Mouse (Mus musculus) neural tube, embryonic 10.5 days (tissue): ENCODE results near the gene Ccl7.

Experiments
- DNase-seq: peaks from one replicate; pipeline ENCODE4 v3.0.0-alpha.2; 2017; ENCODE audit warnings: low spot score; ENCODE audit errors: extremely low spot score

Ccl7 gene

GRCm38 (mm10) chr11:82034446-82034845 lies 11.1 kb upstream of the Ccl7 start:
- no peak for DNase-seq

DNA sequence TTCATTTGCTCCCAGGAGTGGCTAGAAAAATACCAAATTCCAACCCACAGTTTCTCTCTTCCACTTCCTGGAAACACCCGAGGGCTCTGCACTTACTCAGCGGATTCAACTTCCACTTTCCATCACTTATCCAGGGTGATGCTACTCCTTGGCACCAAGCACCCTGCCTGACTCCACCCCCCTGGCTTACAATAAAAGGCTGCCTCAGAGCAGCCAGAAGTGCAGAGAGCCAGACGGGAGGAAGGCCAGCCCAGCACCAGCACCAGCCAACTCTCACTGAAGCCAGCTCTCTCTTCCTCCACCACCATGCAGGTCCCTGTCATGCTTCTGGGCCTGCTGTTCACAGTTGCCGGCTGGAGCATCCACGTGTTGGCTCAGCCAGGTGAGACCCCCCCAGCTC lies 10.2 kb upstream of the Ccl7 start, which contains the start of gene Ccl2:
Gene Ccl2, plus strand, starts transcription at position 216 of the 400 bp plus-strand sequence.
- no peak for DNase-seq

DNA sequence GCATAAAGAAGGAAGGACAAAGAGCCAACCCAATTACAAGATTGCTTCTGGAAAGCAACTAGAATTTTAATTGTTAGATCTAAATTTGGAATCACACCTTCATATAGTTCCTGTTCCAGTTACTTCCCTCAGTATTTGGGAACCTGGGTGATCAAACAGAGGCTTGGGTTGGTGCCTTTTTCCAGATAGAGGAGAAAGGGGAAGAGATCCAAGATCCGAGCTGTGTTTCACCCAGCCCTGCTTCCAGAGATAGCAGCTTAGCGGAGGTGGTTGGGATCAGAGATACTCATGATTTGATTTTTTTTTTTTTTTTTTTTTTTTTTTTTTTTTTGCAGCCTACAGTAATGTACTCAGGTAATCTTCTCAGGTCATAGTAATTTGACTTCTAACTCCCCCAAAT lies 9.7 kb upstream of the Ccl7 start:
- no peak for DNase-seq

GRCm38 (mm10) chr11:82038535-82038934 lies 7.0 kb upstream of the Ccl7 start, which contains the start of gene Gm17268:
TSS of gene Gm17268 (minus strand) at chr11:82038562.
- DNase-seq = no peak

DNA sequence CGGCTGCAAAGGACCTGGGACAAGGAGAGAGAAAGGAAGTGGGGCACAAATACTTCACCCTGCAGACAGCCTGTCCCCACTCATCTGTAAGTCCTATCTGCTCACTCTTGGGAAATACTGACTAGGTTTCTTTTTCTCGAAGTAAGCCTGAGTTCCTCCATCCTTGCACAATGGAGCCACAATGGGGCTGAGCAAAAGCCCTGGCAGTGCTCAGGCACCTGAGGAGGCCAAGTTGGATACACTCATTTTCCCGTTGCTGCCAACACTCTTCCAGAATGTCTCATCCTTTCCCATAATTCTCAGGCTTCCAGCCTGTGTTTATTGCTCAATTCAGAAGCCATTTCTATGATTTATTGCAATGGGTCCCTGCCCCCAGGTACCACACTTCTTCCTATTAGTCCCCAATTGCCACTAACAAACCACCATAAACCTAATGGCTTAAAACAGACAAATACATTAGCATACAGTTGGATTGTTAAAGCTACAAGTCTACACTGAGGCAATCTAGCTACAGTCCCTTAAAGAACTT lies 6.3 kb upstream of the Ccl7 start:
- DNase-seq = no peak

- no peak for DNase-seq
Observed at GRCm38 (mm10) chr11:82041671-82042080, 3.8 kb upstream of the Ccl7 start.

DNA sequence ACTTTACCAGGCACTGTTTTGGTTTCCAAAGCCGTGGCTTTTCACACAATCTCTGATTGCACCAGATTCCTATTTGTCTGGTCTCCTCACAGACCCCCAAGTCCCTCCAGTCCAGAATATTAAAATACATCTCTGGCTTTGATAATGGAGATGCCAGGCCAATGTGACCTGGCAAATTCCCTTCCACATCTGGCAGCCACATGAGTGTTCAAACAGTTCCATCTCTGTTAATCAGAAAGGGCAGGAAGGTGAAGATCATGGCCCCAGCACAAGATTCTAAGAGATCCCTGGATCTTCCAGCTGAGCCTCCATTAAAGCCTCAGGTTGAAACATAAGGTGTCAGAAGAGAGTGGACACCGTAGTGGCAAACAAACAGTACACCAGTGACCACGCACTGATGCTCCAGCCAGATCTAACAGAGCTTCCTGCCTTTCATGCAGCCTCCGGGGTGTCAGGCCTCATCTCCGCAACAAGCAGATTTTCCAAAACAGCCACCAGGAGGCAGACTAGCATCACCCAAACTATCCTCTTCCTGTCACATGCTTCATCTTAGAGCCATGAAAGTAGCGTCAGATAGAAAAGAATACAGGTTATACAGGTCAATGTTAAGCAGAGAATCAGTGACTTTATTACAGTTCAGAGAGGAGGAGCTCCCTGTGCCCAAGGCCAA lies 2.4 kb downstream of the Ccl7 start:
- peak; percentile 60 for DNase-seq

DNA sequence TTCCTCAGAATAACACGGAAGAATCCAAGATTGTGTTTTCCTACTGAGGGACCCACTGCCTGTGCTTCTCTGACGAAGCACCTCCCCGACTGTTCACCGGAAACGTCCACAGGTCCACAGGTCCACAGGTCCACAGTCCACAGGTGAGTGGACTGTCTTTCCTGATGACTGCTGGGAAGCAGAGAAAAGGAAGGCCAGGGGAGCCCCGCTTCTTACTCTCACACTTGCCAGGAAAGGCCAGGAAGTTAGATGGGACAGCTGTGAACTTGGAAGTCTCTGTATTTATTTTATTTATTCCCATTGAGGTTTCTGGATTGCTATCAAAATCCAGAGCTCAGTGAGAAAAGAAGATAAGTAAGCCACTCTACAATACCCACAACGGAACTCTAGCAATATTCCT lies 8.3 kb downstream of the Ccl7 start:
- no peak for DNase-seq

- no peak for DNase-seq
Observed at GRCm38 (mm10) chr11:82057646-82058045, 12.1 kb downstream of the Ccl7 start, which contains the start of gene Ccl11. TSS of gene Ccl11 (plus strand) at chr11:82057823.

DNA sequence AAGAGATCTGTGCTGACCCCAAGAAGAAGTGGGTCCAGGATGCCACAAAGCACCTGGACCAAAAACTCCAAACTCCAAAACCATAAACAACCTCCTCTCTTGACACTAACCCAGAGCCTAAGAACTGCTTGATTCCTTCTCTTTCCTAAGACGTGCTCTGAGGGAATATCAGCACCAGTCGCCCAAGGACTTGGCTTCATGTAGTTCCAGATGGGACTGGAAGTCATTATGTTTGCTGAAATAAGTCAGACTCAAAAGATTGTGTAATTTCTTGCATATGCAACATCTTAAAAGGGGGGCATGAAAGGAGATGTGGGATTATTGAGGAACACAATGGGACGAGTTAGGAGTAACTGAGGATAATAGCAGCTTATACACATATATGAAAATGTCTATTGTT lies 16.7 kb downstream of the Ccl7 start:
- DNase-seq = no peak

DNA sequence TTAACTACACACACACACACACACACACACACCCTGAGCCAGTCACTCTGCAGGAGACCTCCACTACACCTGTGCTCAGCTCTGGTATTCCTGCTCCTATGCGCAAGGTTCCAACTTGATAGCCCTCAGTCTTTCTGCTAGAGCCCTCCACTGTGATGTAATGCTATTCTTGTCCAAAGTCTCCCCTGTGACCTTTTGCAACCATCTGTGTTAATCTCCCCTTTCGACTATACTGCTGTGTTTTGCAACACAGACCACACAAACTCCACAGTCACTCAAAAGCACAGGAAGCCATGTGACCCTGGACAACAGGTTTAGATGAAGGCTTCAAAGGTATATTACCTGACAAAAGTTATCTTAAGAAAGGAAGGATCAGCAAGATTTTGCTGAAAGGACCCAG lies 17.9 kb downstream of the Ccl7 start:
- no peak for DNase-seq

GRCm38 (mm10) chr11:82066953-82067571 lies 21.6 kb downstream of the Ccl7 start:
- DNase-seq = no peak

GRCm38 (mm10) chr11:82071076-82071475 lies 25.6 kb downstream of the Ccl7 start:
- no peak for DNase-seq

GRCm38 (mm10) chr11:82072374-82072773 lies 26.9 kb downstream of the Ccl7 start:
- DNase-seq = no peak

DNA sequence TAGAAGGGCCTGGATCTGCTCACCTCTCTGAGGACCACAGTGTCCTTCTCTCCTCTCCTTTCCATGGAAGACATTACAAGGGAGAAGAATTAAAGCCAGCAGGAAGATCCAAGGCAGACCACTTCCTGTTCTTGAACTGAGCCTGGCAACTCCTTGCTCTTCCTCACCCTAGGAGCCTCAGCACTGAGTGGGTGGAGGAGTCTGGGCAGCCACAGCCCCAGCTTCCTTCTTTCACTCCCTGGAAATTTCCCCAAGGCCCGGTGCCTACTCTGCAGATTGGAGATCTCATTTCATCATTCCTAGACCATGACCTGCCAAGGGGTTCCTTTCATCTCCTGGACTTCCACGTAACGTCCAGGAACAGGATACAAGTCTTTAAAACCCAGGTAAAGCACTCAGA lies 27.5 kb downstream of the Ccl7 start:
- DNase-seq = no peak

DNA sequence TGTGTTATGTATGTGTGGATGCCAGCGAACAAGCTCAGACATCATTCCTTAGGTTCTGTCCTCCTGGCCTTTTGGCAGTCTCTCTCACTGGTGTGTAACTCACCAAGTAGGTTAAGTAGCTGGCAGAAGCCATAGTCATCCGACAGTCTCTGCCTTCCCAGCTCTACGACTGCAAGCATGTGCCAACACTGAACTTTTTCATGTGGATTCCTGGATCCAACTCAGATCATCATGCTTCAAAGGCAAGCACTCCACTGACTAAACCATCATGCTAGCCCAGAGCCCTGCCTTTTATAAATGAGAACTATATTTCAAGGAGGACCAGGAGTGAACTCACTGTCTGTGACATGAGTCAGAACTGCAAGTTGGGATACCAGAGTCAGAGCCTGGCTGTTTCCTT lies 28.2 kb downstream of the Ccl7 start:
- DNase-seq = no peak

- DNase-seq = no peak
Observed at GRCm38 (mm10) chr11:82077031-82077430, 31.5 kb downstream of the Ccl7 start.

DNA sequence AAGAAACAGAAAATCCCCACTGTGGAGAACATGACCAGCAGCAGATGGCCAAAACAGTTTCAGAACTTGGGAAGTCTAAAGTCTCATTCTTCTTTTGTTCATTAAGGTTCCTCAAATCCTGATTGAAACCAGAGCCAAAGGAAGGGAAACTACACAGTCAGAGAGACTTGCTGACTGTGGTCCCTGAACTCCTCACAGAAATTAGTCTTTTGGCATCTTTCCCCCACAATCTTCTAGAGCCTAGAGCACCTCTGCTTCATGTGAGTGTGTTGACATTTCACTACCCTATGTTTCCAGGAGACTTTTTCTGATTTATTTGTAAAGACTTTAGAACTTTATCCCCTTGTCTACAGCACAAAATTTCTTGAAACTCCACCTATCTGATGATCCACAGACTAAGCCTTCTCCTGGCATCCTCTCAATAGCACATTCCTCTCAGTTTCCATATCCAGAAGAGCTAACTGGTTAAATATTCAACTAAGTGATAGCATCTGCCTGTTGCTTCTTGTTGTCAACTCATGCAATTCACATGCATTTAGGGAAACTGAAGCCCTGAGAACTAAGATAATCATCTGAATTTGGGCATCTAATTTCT lies 32.7 kb downstream of the Ccl7 start:
- DNase-seq = no peak

DNA sequence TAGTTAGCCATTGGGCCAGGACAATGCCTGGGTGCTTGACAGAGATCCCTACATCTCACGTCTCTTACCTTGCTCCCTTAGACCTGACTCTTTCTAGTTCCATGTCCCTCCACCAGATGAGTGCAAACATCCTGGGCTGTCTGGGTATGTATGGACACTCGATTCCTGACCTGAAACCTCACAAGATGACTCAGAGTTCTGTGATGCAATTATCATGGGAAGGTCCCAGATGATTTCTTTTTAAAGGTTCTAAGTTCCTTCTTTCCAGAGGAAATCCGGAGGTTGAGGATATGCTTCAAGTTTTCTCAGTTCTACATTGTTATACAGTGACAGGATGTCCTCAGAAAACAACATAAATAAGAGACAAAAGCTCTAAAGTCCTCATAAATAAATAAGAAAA lies 35.4 kb downstream of the Ccl7 start:
- DNase-seq = no peak

DNA sequence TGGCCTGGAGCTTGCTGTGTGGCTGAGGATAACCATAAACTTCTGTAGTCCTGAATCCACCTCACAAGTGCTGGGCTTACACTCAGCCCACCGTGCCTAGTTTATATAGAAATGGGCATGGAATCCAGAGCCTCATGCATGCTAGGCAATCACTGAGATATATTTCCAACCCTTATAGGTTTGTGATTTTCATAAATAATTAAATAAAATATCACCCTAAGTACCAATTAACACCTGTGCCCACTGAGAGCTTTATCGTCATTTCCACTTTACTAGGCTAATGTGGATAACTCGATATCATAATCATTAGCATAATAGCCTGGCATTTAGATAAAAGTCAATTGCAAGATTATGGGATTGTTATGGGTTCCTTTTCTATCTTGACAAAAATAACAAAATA lies 38.8 kb downstream of the Ccl7 start:
- DNase-seq = no peak
